Mouse (Mus musculus): Measurements from ENCODE around the gene Bri3bp.

DNA sequence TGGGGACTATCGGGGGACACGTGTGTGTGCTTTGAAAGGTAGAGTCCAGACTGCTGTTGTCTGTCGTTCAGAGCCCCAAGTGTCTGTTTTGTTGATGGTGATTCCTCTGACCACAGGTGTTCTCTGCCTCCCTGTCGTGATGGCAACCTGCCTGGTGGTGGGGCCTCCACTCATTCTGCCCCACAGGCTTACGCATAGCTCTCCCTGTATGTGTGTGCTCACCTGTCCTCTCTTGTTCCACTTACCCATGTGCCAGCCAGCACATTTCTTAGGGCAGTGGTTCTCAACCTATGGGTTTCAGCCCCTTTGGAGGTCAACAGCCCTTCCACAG is 51.7 kb downstream of the Bri3bp start:
- TF ChIP-seq CTCF (IDR thresholded peaks at IDR 0.05; ENCODE audit: low read depth, low read length) (no peak), POLR2A (IDR thresholded peaks at IDR 0.05; ENCODE audit: insufficient read depth, low read length) (no peak)
